Mouse (Mus musculus): ENCODE measurements around the gene Rbm20.

DNA sequence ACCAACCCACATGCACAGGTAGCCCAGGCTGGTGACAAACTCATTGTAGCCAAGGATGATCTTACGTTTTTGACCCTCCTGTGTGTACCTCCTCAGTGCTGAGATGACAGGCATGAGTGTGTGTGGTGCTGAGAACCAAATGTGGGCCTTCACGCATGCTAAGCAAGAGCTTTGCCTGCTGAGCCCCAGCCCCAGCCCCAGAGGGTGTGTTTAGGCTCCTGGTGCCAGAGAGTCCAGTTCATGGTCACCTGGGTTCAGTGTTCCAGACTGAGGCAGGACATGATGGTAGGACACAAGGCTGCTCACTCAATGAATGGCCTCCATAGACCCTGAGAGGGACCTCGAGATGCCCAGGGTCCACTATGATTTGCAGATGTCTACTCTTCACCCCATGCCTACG lies 11.7 kb upstream of the Rbm20 start:
- TF ChIP-seq CTCF (IDR thresholded peaks at IDR 0.05; ENCODE audit: low read depth): no peak
- no peak for TF ChIP-seq EP300 (IDR thresholded peaks at IDR 0.05; ENCODE audit: low read depth)
